Mouse (Mus musculus) embryonic facial prominence, embryonic 11.5 days (tissue): ENCODE results near the gene Creb3l1. TPM values are rescaled to one million over a fixed set of nuclear protein-coding genes. Genes with fewer than 3 reads are reported as not detected.

Source experiments
- ATAC-seq: fragments of 200-750 bp; cut with Nextera tagmentation; replicated peaks from 2 replicates; pipeline ENCODE4 v1.8.0; 2017; ENCODE audit warnings: low read depth; ENCODE audit not compliant: insufficient number of reproducible peaks, low FRiP score, low TSS enrichment
- DNase-seq: peaks from one replicate; pipeline ENCODE4 v3.0.0-alpha.2; 2015; ENCODE audit warnings: low spot score
- H3K27ac ChIP-seq: fragments of 300-500 bp; sonication (generic); replicated peaks from 2 replicates; pipeline ENCODE4 v1.5.1; 2014; ENCODE audit warnings: mild to moderate bottlenecking, low read depth, low read length, control low read depth
- H3K27me3 ChIP-seq: fragments of 300-500 bp; sonication (generic); 2 replicates; pipeline ENCODE4 v1.6.1; 2014; ENCODE audit warnings: mild to moderate bottlenecking, low read length, moderate library complexity, mixed read lengths; ENCODE audit not compliant: control insufficient read depth, insufficient read depth
- H3K36me3 ChIP-seq: fragments of 300-500 bp; sonication (generic); replicated peaks from 2 replicates; pipeline ENCODE4 v1.6.1; 2014; ENCODE audit warnings: low read depth, mild to moderate bottlenecking, low read length, moderate library complexity, mixed read lengths; ENCODE audit not compliant: control insufficient read depth, insufficient read depth
- H3K4me1 ChIP-seq: fragments of 300-500 bp; sonication (generic); 2 replicates; pipeline ENCODE4 v1.6.1; 2014; ENCODE audit warnings: low read length, mixed read lengths; ENCODE audit not compliant: control insufficient read depth, insufficient read depth
- H3K4me2 ChIP-seq: fragments of 300-500 bp; sonication (generic); 2 replicates; pipeline ENCODE4 v1.6.1; 2014; ENCODE audit warnings: low read depth, mild to moderate bottlenecking, control low read depth, low read length, moderate library complexity
- H3K4me3 ChIP-seq: fragments of 300-500 bp; sonication (generic); 2 replicates; pipeline ENCODE4 v1.5.1; 2014; ENCODE audit warnings: low read depth, low read length, control low read depth
- H3K9ac ChIP-seq: fragments of 300-500 bp; sonication (generic); replicated peaks from 2 replicates; pipeline ENCODE4 v1.6.1; 2014; ENCODE audit warnings: mild to moderate bottlenecking, control low read depth, low read length
- H3K9me3 ChIP-seq: fragments of 300-500 bp; sonication (generic); replicated peaks from 2 replicates; pipeline ENCODE4 v1.6.1; 2016; ENCODE audit warnings: mild to moderate bottlenecking, low read length, inconsistent platforms, mixed read lengths; ENCODE audit not compliant: control insufficient read depth
- WGBS: fragments of 180-500 bp; shearing (Covaris S2); extraction: QIAGEN DNeasy Blood & Tissue Kit; methylation state at CpG from one replicate; pipeline ENCODE4 v1.1.7; 2014; 5-methylcytosine and 5-hydroxymethylcytosine counted together
- polyA plus RNA-seq: library from polyadenylated mRNA; unstranded; fragments of >200 nt; fragmentation: Nextera tagmentation; extraction: Ambion mirVana; gene quantifications from 2 replicates; pipeline ENCODE4 v1.2.1, GENCODE M21; 2014

Creb3l1 gene
- 1.2 and 1.5 TPM in 2 replicates for polyA plus RNA-seq

DNA sequence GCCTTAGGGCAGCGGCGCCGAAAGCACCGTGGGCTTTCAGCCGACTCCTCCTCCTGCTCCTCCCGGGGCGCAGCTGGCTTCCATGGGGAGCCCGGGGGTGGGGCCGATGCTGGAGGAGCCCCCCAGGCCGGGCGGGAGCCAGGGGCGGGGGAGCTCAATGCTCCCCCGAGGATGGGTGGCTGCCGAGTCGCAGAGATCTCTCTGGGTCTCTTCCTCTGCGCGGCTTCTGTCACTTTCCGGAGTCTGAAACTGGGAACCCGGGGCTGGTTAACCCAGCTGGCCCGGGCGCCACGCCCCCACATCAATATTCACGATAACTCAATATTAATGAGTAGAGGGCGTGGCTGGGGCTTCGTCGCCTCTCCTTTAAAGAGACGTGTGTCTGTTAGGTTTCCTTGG is at the start of gene Creb3l1:
Gene Creb3l1 (minus strand): TSS at position 229 of the 399 bp plus-strand sequence.
- Histone ChIP-seq H3K4me3 (peak within 1 kb of the TSS; percentile 68), H3K9ac (peak within 1 kb of the TSS; percentile 60), H3K27ac (no peak within 1 kb of the TSS), H3K4me2 (peak within 1 kb of the TSS; percentile 99), H3K27me3 (peaks cover 8% of the 10 kb centered on the region; the same call in 1 of the 2 replicates), H3K36me3 (no peaks in the 10 kb centered on the region), H3K4me1 (no peaks in the 10 kb centered on the region), H3K9me3 (no peaks in the 10 kb centered on the region)
- peak; percentile 78 for DNase-seq
- 0 out of 2 replicates have a peak, but pooled peaks have one; percentile 46 for ATAC-seq
- 0% methylated on average over 25 of the region's 27 CpGs for WGBS

DNA sequence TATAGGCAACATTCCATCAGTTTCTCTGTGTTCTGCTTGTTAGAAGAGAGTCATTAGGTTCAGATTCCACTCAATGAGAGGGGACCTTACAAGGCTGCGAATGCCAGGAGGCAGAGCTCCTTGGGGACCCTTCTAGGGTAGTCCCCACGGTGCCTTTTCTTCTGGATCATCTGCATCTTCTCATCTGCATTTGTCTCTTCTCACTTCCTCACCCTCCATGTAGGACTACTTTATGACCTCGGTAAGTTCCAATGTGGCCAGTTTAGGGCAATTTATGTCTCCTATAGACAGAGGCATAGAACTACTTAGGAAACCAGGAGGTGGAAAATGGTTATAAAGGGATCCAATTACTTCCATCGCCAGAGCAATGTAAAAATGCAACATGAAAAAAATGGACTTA is 46.8 kb upstream of the Creb3l1 start:
- Histone ChIP-seq H3K36me3 (no peaks in the 10 kb centered on the region), H3K9ac (no peak overlapping the region)
- ATAC-seq, result no peak

DNA sequence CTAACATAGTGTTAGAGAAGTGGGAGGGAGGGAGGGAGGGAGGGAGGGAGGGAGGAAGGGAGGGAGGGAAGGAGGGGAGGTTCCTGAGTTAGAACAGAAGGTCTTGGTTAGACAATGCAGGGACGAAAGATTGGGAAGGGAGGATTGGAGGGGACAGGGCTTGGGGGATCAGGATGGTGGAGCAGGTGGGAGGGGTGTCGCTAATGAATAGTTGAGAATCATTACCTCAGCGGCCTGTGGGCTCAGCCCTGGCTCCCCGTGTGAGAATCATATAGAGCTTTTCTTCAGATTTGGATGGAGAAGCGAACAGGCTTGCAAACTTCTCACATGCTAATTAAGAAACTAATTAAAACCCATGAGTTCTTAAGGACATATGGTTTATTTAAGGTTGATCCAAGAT is 45.3 kb upstream of the Creb3l1 start:
- Histone ChIP-seq H3K27ac (no peak overlapping the region), H3K9me3 (no peaks in the 10 kb centered on the region), H3K27me3 (no peaks in the 10 kb centered on the region), H3K9ac (no peak overlapping the region), H3K4me3 (no peak overlapping the region), H3K4me2 (no peak overlapping the region), H3K36me3 (no peaks in the 10 kb centered on the region), H3K4me1 (no peaks in the 10 kb centered on the region)
- DNase-seq (no peak), ATAC-seq (no peak)
- 75% methylated on average over 5 of the region's 5 CpGs for WGBS

More for the DNA sequence above, 46.8 kb upstream of the Creb3l1 start:
- 78% methylated on average over 4 of the region's 4 CpGs for WGBS
- H3K9me3 ChIP-seq, result no peaks in the 10 kb centered on the region
- H3K4me3 ChIP-seq, result no peak overlapping the region
- H3K4me1 ChIP-seq, result no peaks in the 10 kb centered on the region
- H3K27ac ChIP-seq, result no peak overlapping the region
- no peak overlapping the region for H3K4me2 ChIP-seq
- H3K27me3 ChIP-seq, result no peaks in the 10 kb centered on the region
- no peak for DNase-seq

DNA sequence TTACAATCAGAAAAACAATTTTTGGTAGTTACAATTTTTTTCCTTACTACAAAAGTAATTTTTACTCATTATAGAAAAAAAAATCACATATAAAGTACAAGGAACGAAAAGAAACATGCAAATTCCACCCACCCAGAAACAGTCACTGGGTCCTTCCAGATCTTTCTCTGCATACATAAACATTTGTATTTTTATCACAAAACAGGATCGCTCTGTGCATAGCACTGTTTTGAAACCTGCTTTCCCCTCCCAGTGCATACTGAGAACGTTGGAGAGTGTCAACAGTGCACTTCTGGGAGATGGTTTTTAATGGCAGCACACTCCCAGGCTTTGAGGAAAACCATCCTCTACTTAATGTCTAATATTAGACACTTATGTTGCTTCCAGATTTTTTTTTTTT is 43.3 kb upstream of the Creb3l1 start:
- no peak for DNase-seq
- Histone ChIP-seq H3K4me3 (no peak overlapping the region), H3K9ac (no peak overlapping the region), H3K36me3 (no peaks in the 10 kb centered on the region), H3K27me3 (no peaks in the 10 kb centered on the region), H3K4me1 (no peaks in the 10 kb centered on the region), H3K27ac (no peak overlapping the region), H3K4me2 (no peak overlapping the region), H3K9me3 (no peaks in the 10 kb centered on the region)
- no peak for ATAC-seq
- 69% methylated on average over 3 of the region's 3 CpGs for WGBS

DNA sequence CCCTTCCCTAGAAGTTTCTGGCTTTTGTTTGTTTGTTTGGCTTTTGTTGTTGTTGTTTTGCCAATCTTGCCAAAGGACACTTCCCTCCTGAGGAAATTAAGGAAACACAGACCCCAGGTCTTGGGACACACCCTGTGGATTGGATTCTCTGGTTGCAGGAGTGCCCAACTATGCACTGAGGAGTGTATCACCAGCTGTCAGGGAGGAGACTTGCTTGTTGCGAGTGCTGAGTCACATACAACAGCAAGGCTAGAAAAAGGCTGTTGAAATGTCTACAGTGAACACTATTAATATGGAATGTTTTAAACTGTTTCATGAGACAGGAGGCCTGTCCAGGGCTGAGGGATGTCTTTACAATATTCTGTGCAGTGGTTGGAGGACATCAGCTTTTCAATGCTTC is 42.6 kb upstream of the Creb3l1 start:
- no peak overlapping the region for H3K4me2 ChIP-seq
- no peak for DNase-seq
- no peak overlapping the region for H3K27ac ChIP-seq
- no peak overlapping the region for H3K4me3 ChIP-seq
- no peaks in the 10 kb centered on the region for H3K4me1 ChIP-seq
- H3K9me3 ChIP-seq, result no peaks in the 10 kb centered on the region
- H3K27me3 ChIP-seq, result no peaks in the 10 kb centered on the region
- ATAC-seq, result no peak
- no peak overlapping the region for H3K9ac ChIP-seq
- H3K36me3 ChIP-seq, result no peaks in the 10 kb centered on the region
- 69% methylated on average over 1 of the region's 1 CpGs for WGBS

DNA sequence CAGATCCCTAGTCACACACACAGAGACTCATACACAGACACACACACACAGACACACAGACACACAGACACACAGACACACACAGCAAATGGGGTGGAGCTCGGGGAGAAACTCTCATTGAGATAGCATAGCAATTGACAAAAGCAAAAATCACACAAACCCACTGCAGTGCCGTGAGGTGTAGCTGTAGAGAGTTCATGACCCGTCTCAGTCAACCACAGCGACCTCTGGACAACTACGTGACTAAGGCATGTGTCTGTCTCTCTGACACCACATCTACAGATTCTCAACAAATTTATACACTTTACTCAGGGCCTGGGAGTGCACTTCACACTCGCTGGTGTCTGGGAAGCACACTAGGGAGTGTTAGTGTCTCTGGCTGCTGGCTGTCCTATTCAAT is 41.6 kb upstream of the Creb3l1 start:
- WGBS, result 65% methylated on average over 6 of the region's 6 CpGs
- H3K36me3 ChIP-seq, result no peaks in the 10 kb centered on the region
- H3K27me3 ChIP-seq, result no peaks in the 10 kb centered on the region
- no peaks in the 10 kb centered on the region for H3K9me3 ChIP-seq
- no peaks in the 10 kb centered on the region for H3K4me1 ChIP-seq
- H3K9ac ChIP-seq, result no peak overlapping the region
- H3K4me2 ChIP-seq, result no peak overlapping the region
- H3K4me3 ChIP-seq, result no peak overlapping the region
- no peak for DNase-seq
- H3K27ac ChIP-seq, result no peak overlapping the region
- no peak for ATAC-seq

DNA sequence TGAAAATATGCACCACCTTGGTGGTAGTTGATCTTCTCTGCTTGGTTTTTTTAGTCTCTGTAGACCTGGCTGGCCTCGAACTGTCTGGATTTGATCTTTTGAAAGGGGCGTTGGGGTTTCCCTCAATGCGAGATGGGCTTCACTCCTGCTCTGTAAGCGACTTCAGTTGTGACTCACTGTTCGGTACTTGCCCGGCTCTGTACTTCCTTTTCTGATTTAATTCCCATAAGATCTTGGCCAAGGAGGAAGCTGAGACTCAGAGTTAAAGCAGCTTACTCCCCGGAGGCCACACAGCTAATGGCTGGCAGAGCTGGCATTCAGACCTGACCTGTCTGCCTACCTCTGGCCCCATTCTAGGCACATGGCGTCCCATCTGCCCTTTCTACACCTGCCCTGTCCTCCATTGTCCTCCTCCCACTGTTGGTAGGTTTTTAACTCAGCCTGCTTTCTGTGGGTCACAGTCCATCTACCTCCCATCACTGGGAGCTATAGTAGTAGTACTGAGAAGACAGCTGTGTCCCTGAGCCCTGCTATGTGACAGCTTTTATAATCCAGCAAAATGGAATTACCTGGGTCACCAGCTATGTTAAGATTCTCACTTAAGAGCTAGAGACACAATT is 41.1 kb upstream of the Creb3l1 start:
- 82% methylated on average over 8 of the region's 8 CpGs for WGBS
- H3K27me3 ChIP-seq, result peaks cover 4% of the 10 kb centered on the region; the same call in 1 of the 2 replicates
- no peak for DNase-seq
- no peak overlapping the region for H3K9ac ChIP-seq
- no peak for ATAC-seq
- no peaks in the 10 kb centered on the region for H3K36me3 ChIP-seq
- H3K27ac ChIP-seq, result no peak overlapping the region
- H3K9me3 ChIP-seq, result no peaks in the 10 kb centered on the region
- H3K4me2 ChIP-seq, result no peak overlapping the region
- no peak overlapping the region for H3K4me3 ChIP-seq
- H3K4me1 ChIP-seq, result no peaks in the 10 kb centered on the region

DNA sequence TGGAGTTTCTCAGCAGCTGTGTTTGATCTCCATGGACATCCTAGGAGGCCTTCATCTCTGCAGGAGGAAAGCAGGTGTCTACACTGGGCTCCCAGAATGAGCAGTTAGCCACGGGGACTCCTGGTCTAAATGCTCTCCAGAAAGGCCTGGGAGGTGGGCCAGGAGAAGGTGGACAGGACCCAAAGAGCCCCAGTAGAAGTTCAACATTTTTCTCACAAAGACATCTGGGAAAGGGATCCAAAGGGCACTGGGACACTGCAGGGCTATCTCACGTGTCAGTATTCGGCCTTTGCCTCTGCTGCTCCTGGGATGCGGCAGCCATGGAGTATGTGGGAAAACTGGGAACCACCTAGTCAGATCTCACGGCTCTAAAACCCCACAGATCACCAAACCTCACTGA is 38.8 kb upstream of the Creb3l1 start:
- Histone ChIP-seq H3K9me3 (no peaks in the 10 kb centered on the region), H3K36me3 (no peaks in the 10 kb centered on the region), H3K4me3 (no peak overlapping the region), H3K27ac (no peak overlapping the region), H3K9ac (no peak overlapping the region), H3K4me2 (no peak overlapping the region), H3K4me1 (no peaks in the 10 kb centered on the region; the same call in 1 of the 2 replicates), H3K27me3 (peaks cover 20% of the 10 kb centered on the region)
- ATAC-seq (no peak), DNase-seq (no peak)
- WGBS, result 58% methylated on average over 5 of the region's 5 CpGs
